Mouse (Mus musculus) hindbrain, embryonic 10.5 days (tissue): ENCODE data around the gene Rere. TPM values are rescaled to one million over a fixed set of nuclear protein-coding genes. Genes with fewer than 3 reads are reported as not detected.
"Not testable (repeated sequence)": the region's sequence is repeated elsewhere in the genome, so short reads cannot be mapped to it uniquely, and the experiment has no call there.

ENCODE experiments used
- DNase-seq: peaks from one replicate; pipeline ENCODE4 v3.0.0-alpha.2; 2017; ENCODE audit warnings: low spot score
- H3K27ac ChIP-seq: fragments of 300-500 bp; sonication (generic); 2 replicates; pipeline ENCODE4 v1.5.1; 2016; ENCODE audit warnings: mild to moderate bottlenecking, moderate library complexity
- H3K27me3 ChIP-seq: fragments of 300-500 bp; sonication (generic); 2 replicates; pipeline ENCODE4 v1.6.1; 2016; ENCODE audit warnings: mild to moderate bottlenecking; ENCODE audit not compliant: poor library complexity, insufficient read depth, severe bottlenecking
- H3K36me3 ChIP-seq: fragments of 300-500 bp; sonication (generic); 2 replicates; pipeline ENCODE4 v1.6.1; 2016; ENCODE audit warnings: mild to moderate bottlenecking, moderate library complexity
- H3K4me1 ChIP-seq: fragments of 300-500 bp; sonication (generic); replicated peaks from 2 replicates; pipeline ENCODE4 v1.6.1; 2016; ENCODE audit warnings: mild to moderate bottlenecking
- H3K4me3 ChIP-seq: fragments of 300-500 bp; sonication (generic); 2 replicates; pipeline ENCODE4 v1.5.1; 2016; ENCODE audit warnings: mild to moderate bottlenecking, moderate library complexity
- H3K9me3 ChIP-seq: fragments of 300-500 bp; sonication (generic); 2 replicates; pipeline ENCODE4 v1.6.1; 2016; ENCODE audit warnings: mild to moderate bottlenecking, moderate library complexity
- WGBS: fragments of 180-500 bp; shearing (Covaris S2); methylation state at CpG from one replicate; pipeline ENCODE4 v1.1.7; 2016; 5-methylcytosine and 5-hydroxymethylcytosine counted together
- polyA plus RNA-seq: library from polyadenylated mRNA; unstranded; fragments of >200 nt; fragmentation: Nextera tagmentation; extraction: Ambion mirVana; gene quantifications from 2 replicates; pipeline ENCODE4 v1.2.1, GENCODE M21; 2016

Rere gene
- polyA plus RNA-seq, 1 experiment from 2014 or later = 40.4 TPM

- H3K27ac ChIP-seq, H3K27me3 ChIP-seq, H3K4me3 ChIP-seq, DNase-seq, H3K9me3 ChIP-seq: not testable (repeated sequence)
- WGBS = 89% methylated on average over 5 of the region's 6 CpGs
- H3K4me1 ChIP-seq = peaks cover 14% of the 10 kb centered on the region
- peaks cover 51% of the 10 kb centered on the region for H3K36me3 ChIP-seq
Observed at GRCm38 (mm10) chr4:150513387-150513786, 231.9 kb downstream of the Rere start.

- Histone ChIP-seq H3K27ac (no peak overlapping the region), H3K36me3 (peaks cover 34% of the 10 kb centered on the region), H3K9me3 (no peaks in the 10 kb centered on the region), H3K4me3 (no peak overlapping the region), H3K27me3 (no peaks in the 10 kb centered on the region), H3K4me1 (peaks cover 14% of the 10 kb centered on the region)
- no peak for DNase-seq
- 80% methylated on average over 2 of the region's 2 CpGs for WGBS
Observed at GRCm38 (mm10) chr4:150516201-150516600, 234.8 kb downstream of the Rere start.

- Histone ChIP-seq H3K4me1 (peaks cover 14% of the 10 kb centered on the region), H3K27me3 (no peaks in the 10 kb centered on the region), H3K4me3 (no peak overlapping the region), H3K9me3 (no peaks in the 10 kb centered on the region), H3K27ac (peak overlapping the region; percentile 67), H3K36me3 (peaks cover 30% of the 10 kb centered on the region)
- no peak for DNase-seq
- WGBS = 53% methylated on average over 4 of the region's 4 CpGs
Observed at GRCm38 (mm10) chr4:150517381-150517780, 235.9 kb downstream of the Rere start.

GRCm38 (mm10) chr4:150518826-150519225 lies 237.4 kb downstream of the Rere start:
- H3K27ac ChIP-seq = no peak overlapping the region
- no peaks in the 10 kb centered on the region for H3K27me3 ChIP-seq
- no peak for DNase-seq
- peaks cover 23% of the 10 kb centered on the region for H3K36me3 ChIP-seq
- no peak overlapping the region for H3K4me3 ChIP-seq
- no peaks in the 10 kb centered on the region for H3K9me3 ChIP-seq
- 94% methylated on average over 5 of the region's 5 CpGs for WGBS
- peaks cover 19% of the 10 kb centered on the region for H3K4me1 ChIP-seq

- 85% methylated on average over 1 of the region's 1 CpGs for WGBS
- H3K27me3 ChIP-seq = no peaks in the 10 kb centered on the region
- H3K27ac ChIP-seq = no peak overlapping the region
- H3K36me3 ChIP-seq = peaks cover 33% of the 10 kb centered on the region
- H3K9me3 ChIP-seq = no peaks in the 10 kb centered on the region
- H3K4me1 ChIP-seq = peaks cover 19% of the 10 kb centered on the region
- no peak overlapping the region for H3K4me3 ChIP-seq
- DNase-seq = no peak
Observed at GRCm38 (mm10) chr4:150520069-150520468, 238.6 kb downstream of the Rere start.

- H3K27ac ChIP-seq = no peak overlapping the region
- peaks cover 12% of the 10 kb centered on the region for H3K4me1 ChIP-seq
- no peaks in the 10 kb centered on the region for H3K27me3 ChIP-seq
- 68% methylated on average over 5 of the region's 5 CpGs for WGBS
- H3K9me3 ChIP-seq = no peaks in the 10 kb centered on the region
- peaks cover 40% of the 10 kb centered on the region for H3K36me3 ChIP-seq
- no peak for DNase-seq
- no peak overlapping the region for H3K4me3 ChIP-seq
Observed at GRCm38 (mm10) chr4:150522425-150522824, 241.0 kb downstream of the Rere start.

GRCm38 (mm10) chr4:150523351-150523750 lies 241.9 kb downstream of the Rere start:
- Histone ChIP-seq H3K36me3 (peaks cover 49% of the 10 kb centered on the region), H3K27me3 (no peaks in the 10 kb centered on the region), H3K27ac (peak overlapping the region; percentile 59), H3K9me3 (no peaks in the 10 kb centered on the region), H3K4me3 (no peak overlapping the region), H3K4me1 (peaks cover 5% of the 10 kb centered on the region; the same call in 1 of the 2 replicates)
- DNase-seq = no peak

- DNase-seq = no peak
- WGBS = 89% methylated on average over 1 of the region's 1 CpGs
- Histone ChIP-seq H3K27ac (no peak overlapping the region), H3K4me3 (no peak overlapping the region), H3K9me3 (no peaks in the 10 kb centered on the region), H3K36me3 (peaks cover 63% of the 10 kb centered on the region), H3K27me3 (no peaks in the 10 kb centered on the region), H3K4me1 (peaks cover 5% of the 10 kb centered on the region; the same call in 1 of the 2 replicates)
Observed at GRCm38 (mm10) chr4:150526269-150526668, 244.8 kb downstream of the Rere start.

GRCm38 (mm10) chr4:150528426-150528825 lies 247.0 kb downstream of the Rere start:
- no peak for DNase-seq
- Histone ChIP-seq H3K36me3 (peaks cover 60% of the 10 kb centered on the region), H3K27ac (no peak overlapping the region), H3K4me1 (peaks cover 10% of the 10 kb centered on the region), H3K27me3 (no peaks in the 10 kb centered on the region), H3K9me3 (no peaks in the 10 kb centered on the region), H3K4me3 (no peak overlapping the region)
- 95% methylated on average over 1 of the region's 1 CpGs for WGBS

- H3K36me3 ChIP-seq = peaks cover 57% of the 10 kb centered on the region
- H3K4me3 ChIP-seq = no peak overlapping the region
- no peaks in the 10 kb centered on the region for H3K9me3 ChIP-seq
- H3K27ac ChIP-seq = no peak overlapping the region
- WGBS = 87% methylated on average over 5 of the region's 5 CpGs
- no peaks in the 10 kb centered on the region for H3K27me3 ChIP-seq
- H3K4me1 ChIP-seq = peaks cover 9% of the 10 kb centered on the region; the same call in 1 of the 2 replicates
- DNase-seq = no peak
Observed at GRCm38 (mm10) chr4:150528846-150529245, 247.4 kb downstream of the Rere start.

GRCm38 (mm10) chr4:150531869-150532268 lies 250.4 kb downstream of the Rere start:
- H3K4me1 ChIP-seq = peaks cover 9% of the 10 kb centered on the region; the same call in 1 of the 2 replicates
- no peaks in the 10 kb centered on the region for H3K9me3 ChIP-seq
- no peak overlapping the region for H3K4me3 ChIP-seq
- no peaks in the 10 kb centered on the region for H3K27me3 ChIP-seq
- 81% methylated on average over 7 of the region's 7 CpGs for WGBS
- no peak for DNase-seq
- H3K27ac ChIP-seq = no peak overlapping the region
- peaks cover 70% of the 10 kb centered on the region for H3K36me3 ChIP-seq

GRCm38 (mm10) chr4:150536821-150537510 lies 255.5 kb downstream of the Rere start:
- WGBS = 93% methylated on average over 3 of the region's 3 CpGs
- Histone ChIP-seq H3K4me3 (no peak overlapping the region), H3K27ac (no peak overlapping the region), H3K9me3 (no peaks in the 10 kb centered on the region), H3K4me1 (peaks cover 22% of the 10 kb centered on the region), H3K36me3 (peaks cover 62% of the 10 kb centered on the region), H3K27me3 (no peaks in the 10 kb centered on the region)
- no peak for DNase-seq

- DNase-seq = no peak
- Histone ChIP-seq H3K4me3 (no peak overlapping the region), H3K27ac (no peak overlapping the region), H3K27me3 (no peaks in the 10 kb centered on the region), H3K4me1 (peaks cover 13% of the 10 kb centered on the region), H3K36me3 (peaks cover 49% of the 10 kb centered on the region), H3K9me3 (no peaks in the 10 kb centered on the region)
- WGBS = 65% methylated on average over 1 of the region's 1 CpGs
Observed at GRCm38 (mm10) chr4:150539846-150540245, 258.4 kb downstream of the Rere start.
